Mouse (Mus musculus) heart, adult 2 months (tissue): ENCODE measurements around the gene Tmem209.

Experiments used
- EP300 ChIP-seq: fragments of 200-500 bp; IDR thresholded peaks from 2 replicates; pipeline ENCODE4 v1.6.1; 2011; ENCODE audit warnings: low read depth, low read length, control low read depth; ENCODE audit not compliant: insufficient read depth
- POLR2A ChIP-seq: fragments of 200-500 bp; IDR thresholded peaks from 2 replicates; pipeline ENCODE4 v1.6.1; 2011; ENCODE audit warnings: mild to moderate bottlenecking, low read depth, low read length, control low read depth; ENCODE audit not compliant: insufficient read depth

DNA sequence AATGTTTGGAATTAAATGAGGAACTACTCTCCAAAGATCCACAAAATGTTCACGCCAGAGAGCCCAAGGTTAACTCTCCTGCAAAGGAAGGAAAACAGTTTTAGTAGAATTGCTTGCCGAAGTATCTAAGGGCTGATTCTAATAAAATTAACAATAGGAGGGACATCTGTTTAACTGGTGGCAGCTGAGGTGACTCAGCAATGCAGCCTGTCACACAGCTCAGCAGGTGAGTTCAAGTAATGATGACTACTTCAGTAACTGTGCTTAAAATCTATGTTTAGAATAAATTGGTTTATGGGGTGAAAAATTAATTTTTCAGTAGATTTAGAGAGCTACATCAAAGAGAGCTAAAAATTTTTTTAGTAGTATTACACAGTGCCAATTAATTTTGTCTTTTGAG lies 26.7 kb downstream of the Tmem209 start:
- TF ChIP-seq EP300 = no peak
- TF ChIP-seq POLR2A = no peak
